Mouse (Mus musculus): ENCODE data around the gene Unc93b1. TPM values are rescaled to one million over a fixed set of nuclear protein-coding genes. Genes with fewer than 3 reads are reported as not detected.
A peak's percentile ranks its signal among the peaks of the same experiment; 100 is the strongest.

Gene Unc93b1
- not detected in 2 replicates for polyA plus RNA-seq (2012; ENCODE audit: insufficient read depth, insufficient read length, low replicate concordance, missing spikeins)

GRCm38 (mm10) chr19:3935032-3935895 is at the start of gene Unc93b1:
Unc93b1 (plus strand) TSS chr19:3935186.
- WGBS, result 14% methylated on average over 42 of the region's 42 CpGs
- Histone ChIP-seq H3K4me1 (ENCODE audit: control insufficient read depth, insufficient read depth, low read length) (peaks cover 19% of the 10 kb centered on the region), H3K27ac (ENCODE audit: insufficient read depth, low read depth, low read length) (no peak within 1 kb of the TSS), H3K4me3 (ENCODE audit: insufficient read depth, low read depth, low read length) (peak within 1 kb of the TSS; percentile 47)
- TF ChIP-seq CTCF (IDR thresholded peaks at IDR 0.05; ENCODE audit: insufficient read depth, low read depth, low read length) (no peak), POLR2A (IDR thresholded peaks at IDR 0.05; ENCODE audit: insufficient read depth, low read depth, low read length) (no peak)

GRCm38 (mm10) chr19:3889096-3889495 is 45.9 kb upstream of the Unc93b1 start:
- no peak overlapping the region for H3K4me3 ChIP-seq (ENCODE audit: insufficient read depth, low read depth, low read length)
- TF ChIP-seq CTCF (IDR thresholded peaks at IDR 0.05; ENCODE audit: insufficient read depth, low read depth, low read length), result no peak
- no peak for TF ChIP-seq POLR2A (IDR thresholded peaks at IDR 0.05; ENCODE audit: insufficient read depth, low read depth, low read length)
- 94% methylated on average over 5 of the region's 5 CpGs for WGBS

GRCm38 (mm10) chr19:3890181-3890580 is 44.8 kb upstream of the Unc93b1 start:
- Histone ChIP-seq H3K4me1 (ENCODE audit: control insufficient read depth, insufficient read depth, low read length) (no peaks in the 10 kb centered on the region), H3K4me3 (ENCODE audit: insufficient read depth, low read depth, low read length) (no peak overlapping the region), H3K27ac (ENCODE audit: insufficient read depth, low read depth, low read length) (no peak overlapping the region)
- 74% methylated on average over 8 of the region's 8 CpGs for WGBS
- TF ChIP-seq CTCF (IDR thresholded peaks at IDR 0.05; ENCODE audit: insufficient read depth, low read depth, low read length) (no peak), POLR2A (IDR thresholded peaks at IDR 0.05; ENCODE audit: insufficient read depth, low read depth, low read length) (no peak)

More at GRCm38 (mm10) chr19:3889096-3889495, 45.9 kb upstream of the Unc93b1 start:
- Histone ChIP-seq H3K27ac (ENCODE audit: insufficient read depth, low read depth, low read length) (no peak overlapping the region), H3K4me1 (ENCODE audit: control insufficient read depth, insufficient read depth, low read length) (no peaks in the 10 kb centered on the region)

GRCm38 (mm10) chr19:3893545-3894116 is 41.4 kb upstream of the Unc93b1 start:
- TF ChIP-seq CTCF (IDR thresholded peaks at IDR 0.05; ENCODE audit: insufficient read depth, low read depth, low read length), result no peak
- no peak for TF ChIP-seq POLR2A (IDR thresholded peaks at IDR 0.05; ENCODE audit: insufficient read depth, low read depth, low read length)
- Histone ChIP-seq H3K27ac (ENCODE audit: insufficient read depth, low read depth, low read length) (no peak overlapping the region), H3K4me3 (ENCODE audit: insufficient read depth, low read depth, low read length) (no peak overlapping the region), H3K4me1 (ENCODE audit: control insufficient read depth, insufficient read depth, low read length) (0 out of 2 replicates have a peak, but pooled peaks cover 3% of the 10 kb centered on the region)
- WGBS, result 90% methylated on average over 4 of the region's 4 CpGs

- H3K4me1 ChIP-seq (ENCODE audit: control insufficient read depth, insufficient read depth, low read length), result 0 out of 2 replicates have a peak, but pooled peaks cover 3% of the 10 kb centered on the region
- TF ChIP-seq POLR2A (IDR thresholded peaks at IDR 0.05; ENCODE audit: insufficient read depth, low read depth, low read length) (no peak), CTCF (IDR thresholded peaks at IDR 0.05; ENCODE audit: insufficient read depth, low read depth, low read length) (no peak)
- H3K4me3 ChIP-seq (ENCODE audit: insufficient read depth, low read depth, low read length), result no peak overlapping the region
- no peak overlapping the region for H3K27ac ChIP-seq (ENCODE audit: insufficient read depth, low read depth, low read length)
- 87% methylated on average over 2 of the region's 2 CpGs for WGBS
Observed at GRCm38 (mm10) chr19:3894294-3894693, 40.7 kb upstream of the Unc93b1 start.

GRCm38 (mm10) chr19:3895171-3895631 is 39.8 kb upstream of the Unc93b1 start:
- H3K27ac ChIP-seq (ENCODE audit: insufficient read depth, low read depth, low read length), result 0 out of 2 replicates have a peak overlapping the region, but pooled peaks have one; percentile 3
- TF ChIP-seq POLR2A (IDR thresholded peaks at IDR 0.05; ENCODE audit: insufficient read depth, low read depth, low read length) (no peak), CTCF (IDR thresholded peaks at IDR 0.05; ENCODE audit: insufficient read depth, low read depth, low read length) (no peak)
- 20% methylated on average over 3 of the region's 3 CpGs for WGBS
- no peak overlapping the region for H3K4me3 ChIP-seq (ENCODE audit: insufficient read depth, low read depth, low read length)
- H3K4me1 ChIP-seq (ENCODE audit: control insufficient read depth, insufficient read depth, low read length), result 0 out of 2 replicates have a peak, but pooled peaks cover 3% of the 10 kb centered on the region

- 92% methylated on average over 10 of the region's 10 CpGs for WGBS
- no peak for TF ChIP-seq POLR2A (IDR thresholded peaks at IDR 0.05; ENCODE audit: insufficient read depth, low read depth, low read length)
- TF ChIP-seq CTCF (IDR thresholded peaks at IDR 0.05; ENCODE audit: insufficient read depth, low read depth, low read length), result no peak
- Histone ChIP-seq H3K27ac (ENCODE audit: insufficient read depth, low read depth, low read length) (no peak overlapping the region), H3K4me1 (ENCODE audit: control insufficient read depth, insufficient read depth, low read length) (0 out of 2 replicates have a peak, but pooled peaks cover 3% of the 10 kb centered on the region), H3K4me3 (ENCODE audit: insufficient read depth, low read depth, low read length) (no peak overlapping the region)
Observed at GRCm38 (mm10) chr19:3896208-3896607, 38.8 kb upstream of the Unc93b1 start.

- H3K4me1 ChIP-seq (ENCODE audit: control insufficient read depth, insufficient read depth, low read length), result peaks cover 9% of the 10 kb centered on the region
- no peak overlapping the region for H3K4me3 ChIP-seq (ENCODE audit: insufficient read depth, low read depth, low read length)
- TF ChIP-seq POLR2A (IDR thresholded peaks at IDR 0.05; ENCODE audit: insufficient read depth, low read depth, low read length) (no peak), CTCF (IDR thresholded peaks at IDR 0.05; ENCODE audit: insufficient read depth, low read depth, low read length) (no peak)
- no peak overlapping the region for H3K27ac ChIP-seq (ENCODE audit: insufficient read depth, low read depth, low read length)
- WGBS, result 93% methylated on average over 5 of the region's 5 CpGs
Observed at GRCm38 (mm10) chr19:3897557-3897956, 37.4 kb upstream of the Unc93b1 start.

- peaks cover 23% of the 10 kb centered on the region for H3K4me1 ChIP-seq (ENCODE audit: control insufficient read depth, insufficient read depth, low read length)
- no peak for TF ChIP-seq POLR2A (IDR thresholded peaks at IDR 0.05; ENCODE audit: insufficient read depth, low read depth, low read length)
- TF ChIP-seq CTCF (IDR thresholded peaks at IDR 0.05; ENCODE audit: insufficient read depth, low read depth, low read length), result no peak
- no peak overlapping the region for H3K4me3 ChIP-seq (ENCODE audit: insufficient read depth, low read depth, low read length)
- WGBS, result 86% methylated on average over 7 of the region's 7 CpGs
- H3K27ac ChIP-seq (ENCODE audit: insufficient read depth, low read depth, low read length), result no peak overlapping the region
Observed at GRCm38 (mm10) chr19:3898952-3899351, 36.0 kb upstream of the Unc93b1 start.

Data from olfactory bulb, adult 2 months (tissue).